Mouse (Mus musculus): ENCODE data around the gene Ctps.

Ctps gene

GRCm38 (mm10) chr4:120569486-120570437 is at the start of gene Ctps:
Gene Ctps, minus strand, starts transcription at chr4:120570276.
- in situ Hi-C loops (cut with MboI) = no loop called here

- in situ Hi-C loops (cut with MboI) = no loop called here
Observed at GRCm38 (mm10) chr4:120616199-120617025, 46.3 kb upstream of the Ctps start.

GRCm38 (mm10) chr4:120615528-120616081 is 45.5 kb upstream of the Ctps start:
- in situ Hi-C loops (cut with MboI) = no loop called here

GRCm38 (mm10) chr4:120614644-120615043 is 44.6 kb upstream of the Ctps start:
- in situ Hi-C loops (cut with MboI) = no loop called here

- in situ Hi-C loops (cut with MboI) = no loop called here
Observed at GRCm38 (mm10) chr4:120613691-120614329, 43.7 kb upstream of the Ctps start.

DNA sequence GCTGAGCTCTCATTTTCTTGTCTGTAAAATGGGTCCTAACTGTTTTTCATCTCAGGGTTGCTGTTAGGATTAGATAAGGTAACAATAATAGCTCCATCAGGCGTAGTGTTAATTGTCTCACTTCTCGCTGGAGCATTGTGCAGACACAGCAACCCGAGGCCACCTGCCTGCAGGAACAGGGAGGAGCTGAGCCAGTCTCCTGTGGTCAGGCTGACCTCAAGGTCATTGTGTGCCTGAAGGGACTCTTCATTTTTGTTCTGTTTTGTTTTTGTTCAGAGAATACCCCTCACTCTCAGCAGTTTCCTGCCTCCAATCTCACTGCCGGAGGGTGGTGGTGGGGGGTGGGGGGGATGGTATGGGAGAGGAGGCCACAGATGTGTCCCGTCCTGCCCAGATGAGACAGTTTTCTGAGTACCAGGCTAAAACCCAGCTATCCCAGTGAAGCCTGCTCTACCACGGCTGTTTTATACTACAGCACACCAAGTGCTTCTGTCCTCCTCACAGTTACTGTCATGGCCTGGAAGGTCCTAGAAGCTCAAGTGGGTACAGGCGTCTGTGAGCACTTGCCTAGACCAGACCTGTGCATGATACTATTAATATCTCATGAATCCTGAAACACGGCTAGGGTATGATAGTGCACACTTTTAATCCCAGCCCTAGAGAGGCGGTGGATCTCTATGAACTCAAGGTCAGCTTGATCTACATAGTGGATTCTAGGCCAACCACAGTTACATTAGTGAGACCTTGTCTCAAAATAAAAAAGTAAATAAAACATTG is 42.4 kb upstream of the Ctps start:
- in situ Hi-C loops (cut with MboI) = no loop called here

DNA sequence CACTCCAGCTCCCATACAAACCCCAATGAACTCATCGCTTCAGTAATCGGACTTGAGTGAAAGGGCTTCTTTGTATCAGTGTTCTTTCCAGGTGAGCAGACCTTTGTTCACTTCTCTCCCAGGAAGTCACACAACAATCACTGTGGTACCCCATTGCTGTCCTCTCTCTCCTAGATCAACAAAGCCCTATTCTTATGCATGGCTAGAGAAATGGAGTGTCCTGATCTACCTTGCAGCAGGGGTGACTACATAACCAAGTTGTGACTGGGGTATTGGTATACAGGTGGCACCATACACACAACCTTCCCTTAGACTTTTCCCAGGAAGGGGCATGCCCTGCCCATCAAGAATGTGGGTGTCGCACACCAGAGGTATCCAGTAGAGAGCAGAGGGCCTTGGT is 40.9 kb upstream of the Ctps start:
- in situ Hi-C loops (cut with MboI) = no loop called here

- in situ Hi-C loops (cut with MboI) = no loop called here
Observed at GRCm38 (mm10) chr4:120606941-120607340, 36.9 kb upstream of the Ctps start.

GRCm38 (mm10) chr4:120602669-120603068 is 32.6 kb upstream of the Ctps start:
- in situ Hi-C loops (cut with MboI) = no loop called here

DNA sequence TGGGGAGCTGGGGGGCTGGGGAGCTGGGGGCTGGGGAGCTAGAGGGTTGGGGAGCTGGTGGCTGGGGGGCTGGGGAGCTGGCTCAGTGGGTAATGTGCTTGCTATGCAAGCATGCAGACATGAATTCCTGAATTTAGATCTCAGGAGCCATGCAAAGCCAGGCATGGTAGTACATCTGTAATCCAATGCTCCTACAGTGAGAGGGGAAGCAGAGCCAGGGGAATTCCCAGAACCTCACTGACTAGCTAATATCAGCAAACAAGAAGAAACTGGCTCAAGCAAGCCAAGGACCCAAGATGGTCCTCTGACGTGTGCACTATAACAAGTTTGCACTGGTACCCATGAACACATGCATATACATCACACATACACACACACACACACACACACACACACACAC is 31.7 kb upstream of the Ctps start:
- in situ Hi-C loops (cut with MboI) = no loop called here

DNA sequence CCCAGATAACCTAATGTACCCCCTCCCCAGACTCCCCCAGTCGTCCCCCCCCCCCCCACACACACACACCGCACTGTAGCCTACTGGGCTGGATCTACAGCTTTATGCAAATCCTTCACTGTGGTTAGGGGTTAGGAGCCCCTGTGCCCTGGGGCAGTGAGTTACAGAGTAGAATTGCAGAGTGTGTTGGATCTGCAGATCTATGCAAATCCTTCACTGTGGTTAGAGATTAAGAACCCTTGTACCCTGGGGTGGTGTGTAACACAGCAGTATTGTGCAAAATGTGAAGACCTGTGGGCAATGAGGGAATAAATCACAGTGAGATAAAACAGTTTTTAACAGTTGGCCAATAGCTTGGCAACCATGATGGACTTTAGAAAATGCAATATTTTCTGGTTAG is 28.8 kb upstream of the Ctps start:
- in situ Hi-C loops (cut with MboI) = loop anchor here (10.0 to 25.0 kb wide), 2 partner anchors 86 to 288 kb away; no protein-coding TSS in a partner anchor

DNA sequence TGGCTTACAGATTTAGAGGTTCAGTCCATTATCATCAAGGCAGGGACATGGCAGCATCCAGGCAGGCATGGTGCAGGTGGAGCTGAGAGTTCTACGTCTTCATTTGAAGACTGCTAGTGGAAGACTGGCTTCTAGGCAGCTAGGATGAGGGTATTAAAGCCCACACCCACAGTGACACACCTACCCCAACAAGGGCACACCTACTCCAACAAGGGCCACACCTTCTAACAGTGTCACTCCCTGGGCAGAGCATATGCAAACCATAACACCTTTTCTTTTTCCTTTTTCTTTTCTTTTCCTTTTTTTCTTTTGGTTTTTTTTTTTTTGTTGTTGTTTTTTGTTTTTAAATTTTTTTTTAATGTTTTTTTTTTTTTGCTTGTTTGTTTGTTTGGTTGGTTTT is 26.1 kb upstream of the Ctps start:
- in situ Hi-C loops (cut with MboI) = loop anchor here (10.0 to 25.0 kb wide), 2 partner anchors 89 to 291 kb away; no protein-coding TSS in a partner anchor

DNA sequence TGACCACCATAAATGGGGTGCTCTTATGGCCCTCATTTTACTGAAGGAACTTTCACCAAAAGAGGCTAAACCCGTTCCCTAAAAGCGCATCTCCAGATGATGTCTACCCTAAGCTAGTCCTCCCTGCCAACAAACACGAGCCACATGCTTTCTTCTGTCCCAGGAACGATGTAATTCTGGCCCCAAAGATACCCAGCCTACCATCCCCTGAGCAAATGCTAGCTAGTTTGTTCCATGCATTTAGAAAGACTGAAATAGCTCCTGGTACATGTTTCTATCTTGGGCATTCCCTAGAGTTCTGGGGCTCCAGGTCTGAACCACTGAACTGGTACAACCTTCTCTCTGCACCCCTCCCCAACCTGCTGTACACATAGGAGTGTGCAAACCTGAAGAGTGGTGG is 20.9 kb upstream of the Ctps start:
- in situ Hi-C loops (cut with MboI) = loop anchor here (10.0 to 25.0 kb wide), 2 partner anchors 94 to 296 kb away; no protein-coding TSS in a partner anchor

GRCm38 (mm10) chr4:120589815-120590422 is 19.8 kb upstream of the Ctps start:
- in situ Hi-C loops (cut with MboI) = loop anchor here (10.0 to 25.0 kb wide), 2 partner anchors 95 to 297 kb away; no protein-coding TSS in a partner anchor

DNA sequence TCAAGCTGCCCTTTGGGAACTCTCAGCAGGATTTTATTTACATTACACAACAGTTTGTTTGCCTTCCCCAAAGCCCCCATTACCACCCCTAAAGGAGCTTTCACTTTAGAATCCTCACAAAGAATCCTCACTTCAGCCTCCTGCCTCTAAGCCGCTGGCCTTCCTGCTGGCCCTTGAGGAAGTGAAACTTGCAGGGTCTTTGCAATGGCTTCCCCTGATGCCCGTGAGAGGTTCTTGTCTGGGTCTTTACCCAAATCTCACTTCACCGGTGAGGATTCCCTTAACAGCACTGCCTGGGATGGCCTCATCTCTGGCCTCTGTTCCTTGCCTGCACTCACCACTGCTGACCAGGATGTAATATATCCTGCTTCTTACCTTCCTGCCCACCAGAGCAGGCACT is 19.0 kb upstream of the Ctps start:
- in situ Hi-C loops (cut with MboI) = loop anchor here (25.0 kb wide), 1 partner anchor 298 kb away; no protein-coding TSS in a partner anchor

DNA sequence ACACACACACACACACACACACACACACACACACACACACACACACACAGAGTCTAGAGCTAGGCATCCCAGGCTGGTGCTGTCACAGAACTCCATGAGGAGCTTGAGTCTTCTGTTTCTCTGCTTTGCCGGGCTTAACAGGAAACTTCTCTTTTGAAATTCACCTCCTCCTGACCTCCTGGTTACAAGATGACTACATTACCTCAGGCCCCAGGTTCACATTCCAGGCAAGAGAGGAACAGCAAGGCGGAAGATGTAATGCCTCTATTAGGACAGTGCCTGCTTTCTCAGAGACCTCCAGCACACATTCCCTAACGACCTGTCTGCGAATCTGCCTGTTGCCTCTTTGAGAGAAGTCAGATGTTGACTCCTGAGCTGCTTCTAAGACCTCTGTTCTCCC is 18.4 kb upstream of the Ctps start, which contains the start of gene Gm8439:
Gene Gm8439 (plus strand): TSS at position 301 of the 400 bp plus-strand sequence.
- in situ Hi-C loops (cut with MboI) = loop anchor here (25.0 kb wide), 1 partner anchor 299 kb away; no protein-coding TSS in a partner anchor

DNA sequence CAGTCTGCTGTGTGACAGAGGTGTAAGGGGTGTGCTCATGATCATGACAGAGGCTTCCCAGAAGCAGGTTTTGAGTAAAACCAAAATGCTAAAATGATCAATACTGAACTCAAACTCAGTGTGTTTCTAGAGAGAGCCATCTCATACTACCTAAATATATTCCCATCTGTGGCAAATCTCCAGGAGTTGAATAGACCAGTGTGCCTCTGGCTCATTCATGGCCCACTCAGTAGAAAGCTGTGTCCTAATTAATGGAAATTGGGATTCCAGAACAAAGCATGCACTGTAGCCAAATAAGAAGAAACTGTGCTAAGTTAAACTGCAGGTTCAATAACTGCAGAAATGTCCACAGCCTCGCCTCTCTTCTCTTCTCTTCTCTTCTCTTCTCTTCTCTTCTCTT is 16.9 kb upstream of the Ctps start:
- in situ Hi-C loops (cut with MboI) = loop anchor here (25.0 kb wide), 1 partner anchor 300 kb away; no protein-coding TSS in a partner anchor

DNA sequence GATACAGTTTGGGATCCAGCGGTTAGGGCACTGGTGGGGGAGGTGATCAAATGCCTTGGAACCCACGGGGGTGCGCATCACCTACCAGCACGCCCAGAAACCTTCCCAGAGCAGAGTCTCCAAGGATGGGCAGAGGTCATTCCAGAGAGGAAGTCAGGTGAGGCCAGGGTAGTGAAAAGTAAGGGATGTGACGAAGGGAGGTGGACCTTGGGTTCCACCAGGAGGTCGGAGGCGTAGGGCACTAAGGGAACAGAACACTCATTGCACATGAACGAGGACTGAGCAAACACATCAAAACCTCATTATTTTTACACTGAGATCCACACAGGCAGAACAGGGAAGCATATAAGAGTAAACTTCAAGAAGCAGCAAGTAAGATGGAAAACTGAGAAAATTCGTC is 11.6 kb upstream of the Ctps start:
- in situ Hi-C loops (cut with MboI) = loop anchor here (25.0 kb wide), 1 partner anchor 306 kb away; no protein-coding TSS in a partner anchor

DNA sequence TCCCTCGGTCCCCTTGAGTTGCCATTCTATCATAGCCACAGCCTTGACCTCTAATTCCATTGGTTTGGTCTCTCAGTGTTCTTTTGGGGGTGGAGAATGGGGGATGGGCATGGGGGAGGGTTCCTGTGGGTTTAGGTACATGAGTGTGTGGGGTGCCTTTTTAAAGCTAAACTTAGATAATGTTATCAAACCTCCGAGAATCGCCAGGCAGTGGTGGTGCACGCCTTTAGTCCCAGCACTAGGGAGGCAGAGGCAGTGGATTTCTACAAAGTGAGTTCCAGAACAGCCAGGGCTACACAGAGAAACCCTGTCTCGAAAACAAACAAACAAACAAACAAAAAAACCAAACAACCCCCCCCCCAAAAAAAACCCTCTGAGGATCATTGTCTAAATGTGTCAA is 10.8 kb upstream of the Ctps start:
- in situ Hi-C loops (cut with MboI) = loop anchor here (25.0 kb wide), 1 partner anchor 306 kb away; no protein-coding TSS in a partner anchor

GRCm38 (mm10) chr4:120571691-120572090 is 1.6 kb upstream of the Ctps start:
- in situ Hi-C loops (cut with MboI) = no loop called here

All from mature B cell (primary cell).